Mouse (Mus musculus) intestine, embryonic 14.5 days (tissue): ENCODE measurements at regions not wholly inside any gene's neighbourhood (a gene's known extent, or its start where the extent isn't known, plus 50 kb on each side); places are given as distances from the start of the nearest gene placed in this dataset.
A peak's percentile ranks its signal among the peaks of the same experiment; 100 is the strongest.

Experiments
- ATAC-seq: fragments of 200-750 bp; cut with Nextera tagmentation; replicated peaks from 2 replicates; pipeline ENCODE4 v1.8.0; 2017; ENCODE audit warnings: low read depth, moderate number of reproducible peaks, moderate TSS enrichment, moderate library complexity; ENCODE audit not compliant: low FRiP score, low TSS enrichment
- DNase-seq: peaks from one replicate; pipeline ENCODE4 v3.0.0-alpha.2; 2018; ENCODE audit warnings: low spot score
- H3K27ac ChIP-seq: fragments of 300-500 bp; sonication (generic); 2 replicates; pipeline ENCODE4 v1.5.1; 2014; ENCODE audit warnings: low read depth, mild to moderate bottlenecking, control low read depth
- H3K27me3 ChIP-seq: fragments of 300-500 bp; sonication (generic); replicated peaks from 2 replicates; pipeline ENCODE4 v1.6.1; 2014; ENCODE audit warnings: low read length, control low read depth; ENCODE audit not compliant: control insufficient read depth, insufficient read depth
- H3K36me3 ChIP-seq: fragments of 300-500 bp; sonication (generic); 2 replicates; pipeline ENCODE4 v1.6.1; 2014; ENCODE audit warnings: low read length, control low read depth; ENCODE audit not compliant: control insufficient read depth, insufficient read depth
- H3K4me1 ChIP-seq: fragments of 300-500 bp; sonication (generic); replicated peaks from 2 replicates; pipeline ENCODE4 v1.6.1; 2014; ENCODE audit warnings: low read length, control low read depth, mixed read lengths; ENCODE audit not compliant: control insufficient read depth, insufficient read depth
- H3K4me2 ChIP-seq: fragments of 300-500 bp; sonication (generic); 2 replicates; pipeline ENCODE4 v1.6.1; 2014; ENCODE audit warnings: low read length
- H3K4me3 ChIP-seq: fragments of 300-500 bp; sonication (generic); 2 replicates; pipeline ENCODE4 v1.5.1; 2014; ENCODE audit warnings: low read depth, low read length, control low read depth, mixed read lengths
- H3K9ac ChIP-seq: fragments of 300-500 bp; sonication (generic); 2 replicates; pipeline ENCODE4 v1.6.1; 2014; ENCODE audit warnings: mild to moderate bottlenecking, low read length
- H3K9me3 ChIP-seq: fragments of 300-500 bp; sonication (generic); 2 replicates; pipeline ENCODE4 v1.6.1; 2016; ENCODE audit warnings: low read length, control low read depth; ENCODE audit not compliant: control insufficient read depth
- WGBS: fragments of 180-500 bp; shearing (Covaris S2); extraction: QIAGEN DNeasy Blood & Tissue Kit; methylation state at CpG from one replicate; pipeline ENCODE4 v1.1.7; 2014; 5-methylcytosine and 5-hydroxymethylcytosine counted together

DNA sequence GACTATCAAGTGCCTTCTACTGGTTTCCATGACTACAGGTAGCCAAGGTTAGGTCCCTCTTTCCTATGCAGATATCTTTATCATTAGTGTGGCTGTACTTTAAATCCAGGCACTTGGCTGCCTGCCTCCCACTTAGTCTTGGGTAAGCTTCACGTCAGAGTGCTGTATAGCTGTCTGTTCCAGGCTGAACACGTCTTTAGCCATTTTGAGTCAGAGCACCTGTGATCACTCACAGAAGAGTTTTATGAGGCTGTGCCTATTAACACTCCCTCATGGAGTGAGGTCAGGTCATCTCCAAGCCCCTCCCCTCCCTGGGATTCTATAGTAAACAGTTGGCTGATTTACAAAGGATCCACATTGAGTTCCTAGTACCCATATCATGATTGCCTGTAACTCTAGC is 322.0 kb downstream of the Rps6kc1 start:
- no peaks in the 10 kb centered on the region for H3K9me3 ChIP-seq
- no peak overlapping the region for H3K4me3 ChIP-seq
- H3K27ac ChIP-seq = no peak overlapping the region
- no peaks in the 10 kb centered on the region for H3K36me3 ChIP-seq
- 0 out of 2 replicates have a peak, but pooled peaks cover 2% of the 10 kb centered on the region for H3K4me1 ChIP-seq
- H3K27me3 ChIP-seq = no peaks in the 10 kb centered on the region
- DNase-seq (no peak), ATAC-seq (no peak)
- no peak overlapping the region for H3K4me2 ChIP-seq
- H3K9ac ChIP-seq = no peak overlapping the region
- WGBS = 21% methylated on average over 2 of the region's 2 CpGs

DNA sequence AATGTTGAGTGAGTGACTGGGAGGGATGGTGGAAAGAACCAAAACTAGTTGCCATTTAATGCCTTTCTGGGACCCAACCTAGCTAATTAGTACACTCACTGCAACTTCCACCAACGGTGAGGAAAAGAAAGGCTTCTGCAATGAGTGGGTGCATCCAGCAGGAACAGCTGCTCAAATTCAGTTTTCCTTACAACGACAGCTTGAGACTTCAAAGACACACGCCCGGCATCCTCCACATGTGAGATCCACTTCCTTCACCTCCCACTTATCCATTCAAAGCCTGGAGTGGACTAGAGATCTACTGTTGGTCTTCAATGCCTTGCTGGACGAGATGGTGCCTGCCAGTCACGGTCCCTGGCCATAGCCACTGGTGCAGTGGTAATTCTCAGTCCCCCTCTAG is 328.3 kb downstream of the Rps6kc1 start:
- 66% methylated on average over 6 of the region's 6 CpGs for WGBS

DNA sequence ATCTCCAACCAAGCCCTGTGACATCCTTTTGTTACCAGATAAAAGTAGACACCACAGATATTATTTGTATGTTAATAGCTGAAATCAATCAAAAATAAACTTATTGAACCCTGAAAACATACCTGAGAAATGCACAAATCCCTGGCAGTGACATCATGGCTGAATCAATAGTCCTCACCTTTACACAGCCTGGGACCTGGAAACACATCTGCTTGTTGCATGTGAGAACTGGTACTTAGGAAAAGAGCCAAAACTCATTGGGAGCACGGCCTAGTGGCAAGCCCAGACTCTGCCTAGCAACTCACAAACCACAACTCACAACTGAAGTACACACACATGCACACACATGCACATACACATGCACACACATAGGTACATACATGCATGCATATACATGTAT is 330.9 kb downstream of the Rps6kc1 start:
- ATAC-seq = no peak
- H3K9ac ChIP-seq = no peak overlapping the region
- no peaks in the 10 kb centered on the region for H3K4me1 ChIP-seq
- no peaks in the 10 kb centered on the region for H3K36me3 ChIP-seq
- H3K27ac ChIP-seq = no peak overlapping the region
- 0 out of 2 replicates have a peak, but pooled peaks cover 3% of the 10 kb centered on the region for H3K27me3 ChIP-seq
- no peak for DNase-seq
- no peaks in the 10 kb centered on the region for H3K9me3 ChIP-seq
- no peak overlapping the region for H3K4me3 ChIP-seq
- 82% methylated on average over 1 of the region's 1 CpGs for WGBS
- H3K4me2 ChIP-seq = no peak overlapping the region

More for the DNA sequence above, 328.3 kb downstream of the Rps6kc1 start:
- H3K36me3 ChIP-seq = no peaks in the 10 kb centered on the region
- H3K4me2 ChIP-seq = no peak overlapping the region
- no peak for ATAC-seq
- H3K9me3 ChIP-seq = no peaks in the 10 kb centered on the region
- H3K27me3 ChIP-seq = 0 out of 2 replicates have a peak, but pooled peaks cover 3% of the 10 kb centered on the region
- no peak overlapping the region for H3K27ac ChIP-seq
- no peak overlapping the region for H3K9ac ChIP-seq
- H3K4me1 ChIP-seq = no peaks in the 10 kb centered on the region
- DNase-seq = no peak
- no peak overlapping the region for H3K4me3 ChIP-seq

DNA sequence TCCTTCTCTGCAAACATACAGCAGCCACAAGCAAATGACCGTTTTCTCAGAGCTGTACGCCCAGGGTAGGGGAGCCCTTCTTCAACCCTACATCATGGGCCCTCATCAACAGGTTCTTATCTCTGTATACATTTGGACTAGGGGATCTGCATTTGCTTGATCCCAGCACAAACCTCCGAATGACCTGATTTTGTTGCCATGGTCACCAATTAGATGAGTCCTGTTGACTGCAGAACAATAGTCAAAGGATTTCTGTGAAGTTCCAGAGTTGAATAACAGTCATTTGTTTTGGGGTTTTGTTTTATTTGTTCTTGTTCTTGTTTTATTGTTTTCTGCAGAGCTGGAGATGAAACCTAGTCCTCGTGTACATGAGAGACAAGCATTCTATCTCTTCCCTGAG is 340.6 kb downstream of the Rps6kc1 start:
- H3K9ac ChIP-seq = no peak overlapping the region
- H3K27ac ChIP-seq = no peak overlapping the region
- H3K27me3 ChIP-seq = no peaks in the 10 kb centered on the region
- DNase-seq (no peak), ATAC-seq (no peak)
- WGBS = 35% methylated on average over 4 of the region's 4 CpGs
- no peaks in the 10 kb centered on the region for H3K4me1 ChIP-seq
- no peak overlapping the region for H3K4me3 ChIP-seq
- no peak overlapping the region for H3K4me2 ChIP-seq
- no peaks in the 10 kb centered on the region for H3K9me3 ChIP-seq
- H3K36me3 ChIP-seq = no peaks in the 10 kb centered on the region

DNA sequence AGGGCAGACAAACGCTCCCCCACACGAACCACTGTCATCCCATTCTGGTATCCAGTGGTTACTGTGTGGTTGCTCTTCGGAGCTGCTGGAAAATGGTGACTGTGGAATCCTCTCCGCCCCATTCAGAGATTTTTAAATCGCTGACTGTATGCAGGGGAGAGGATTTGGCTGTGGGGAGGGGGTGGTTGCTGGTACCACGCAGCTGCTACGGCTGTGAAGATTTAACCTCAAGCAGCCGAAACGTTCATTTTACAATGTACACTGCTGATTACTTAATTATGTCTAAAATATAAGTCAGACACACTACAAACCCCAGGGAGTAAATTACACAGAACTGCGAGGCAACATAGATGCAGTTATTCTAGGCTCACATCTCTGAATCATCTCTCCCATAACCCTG is 341.0 kb downstream of the Rps6kc1 start:
- no peak for ATAC-seq
- H3K36me3 ChIP-seq = no peaks in the 10 kb centered on the region
- 59% methylated on average over 10 of the region's 10 CpGs for WGBS

DNA sequence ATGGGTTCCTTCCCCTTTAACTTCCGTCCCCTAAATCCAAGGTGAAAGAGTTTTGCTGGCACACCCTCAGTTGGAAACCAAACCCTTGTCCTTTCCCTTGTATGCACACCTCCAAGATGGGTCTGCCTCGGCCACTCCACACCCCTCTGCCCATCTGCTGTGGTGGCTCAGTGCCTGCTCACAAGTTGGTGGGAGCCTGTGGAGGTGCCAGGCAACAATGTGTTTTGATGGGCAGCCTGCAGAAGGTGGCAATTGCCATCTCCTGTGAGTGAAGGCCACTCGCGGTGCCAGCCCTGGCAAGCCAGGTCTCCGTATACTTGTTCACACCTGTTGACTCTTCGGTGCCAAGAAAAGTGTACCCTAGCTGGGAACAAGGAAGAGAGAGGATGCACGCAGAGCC is 344.8 kb downstream of the Rps6kc1 start:
- no peak for DNase-seq
- 90% methylated on average over 7 of the region's 7 CpGs for WGBS
- H3K4me2 ChIP-seq = no peak overlapping the region
- no peaks in the 10 kb centered on the region for H3K9me3 ChIP-seq
- H3K27me3 ChIP-seq = no peaks in the 10 kb centered on the region
- H3K36me3 ChIP-seq = no peaks in the 10 kb centered on the region
- H3K4me1 ChIP-seq = 0 out of 2 replicates have a peak, but pooled peaks cover 2% of the 10 kb centered on the region
- H3K9ac ChIP-seq = no peak overlapping the region
- H3K27ac ChIP-seq = no peak overlapping the region
- no peak overlapping the region for H3K4me3 ChIP-seq
- no peak for ATAC-seq

More for the DNA sequence above, 341.0 kb downstream of the Rps6kc1 start:
- no peak overlapping the region for H3K4me3 ChIP-seq
- no peak overlapping the region for H3K27ac ChIP-seq
- no peak overlapping the region for H3K9ac ChIP-seq
- H3K27me3 ChIP-seq = no peaks in the 10 kb centered on the region
- H3K9me3 ChIP-seq = no peaks in the 10 kb centered on the region
- DNase-seq = no peak
- H3K4me2 ChIP-seq = no peak overlapping the region
- no peaks in the 10 kb centered on the region for H3K4me1 ChIP-seq

DNA sequence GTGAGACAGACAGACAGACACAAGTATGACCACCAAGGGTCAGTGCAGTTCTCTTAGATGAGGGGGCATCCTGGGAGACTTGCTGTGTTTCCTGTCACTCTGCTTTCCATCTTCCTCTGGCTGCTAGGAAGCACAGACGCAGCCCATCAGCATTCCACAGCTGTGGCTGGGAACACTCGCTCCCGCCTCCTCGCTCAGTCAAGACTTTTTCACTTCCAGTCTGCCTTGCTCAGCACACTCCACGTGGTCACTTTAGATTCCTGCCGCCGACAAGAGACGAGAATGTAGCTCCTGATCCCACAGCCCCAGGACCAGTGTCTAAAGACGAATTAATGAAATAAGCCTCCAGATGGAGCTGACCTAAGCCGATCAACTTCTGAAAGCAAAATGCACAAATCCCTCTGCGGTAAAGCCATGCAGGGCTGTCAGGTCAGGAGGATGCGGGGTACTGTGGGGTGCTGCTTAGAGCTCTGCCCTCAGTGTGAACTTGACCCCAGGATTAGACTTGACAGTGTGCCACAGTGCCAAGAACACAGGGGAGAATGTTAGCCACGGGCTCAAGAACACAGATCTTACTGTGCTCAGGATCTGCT is 348.6 kb downstream of the Rps6kc1 start:
- H3K27me3 ChIP-seq = no peaks in the 10 kb centered on the region
- no peaks in the 10 kb centered on the region for H3K9me3 ChIP-seq
- no peak overlapping the region for H3K4me3 ChIP-seq
- no peak overlapping the region for H3K27ac ChIP-seq
- no peak overlapping the region for H3K4me2 ChIP-seq
- DNase-seq (no peak), ATAC-seq (peak; percentile 55; the same call in 1 of the 2 replicates)
- WGBS = 31% methylated on average over 13 of the region's 13 CpGs
- no peaks in the 10 kb centered on the region for H3K36me3 ChIP-seq
- H3K9ac ChIP-seq = no peak overlapping the region
- H3K4me1 ChIP-seq = 0 out of 2 replicates have a peak, but pooled peaks cover 2% of the 10 kb centered on the region

DNA sequence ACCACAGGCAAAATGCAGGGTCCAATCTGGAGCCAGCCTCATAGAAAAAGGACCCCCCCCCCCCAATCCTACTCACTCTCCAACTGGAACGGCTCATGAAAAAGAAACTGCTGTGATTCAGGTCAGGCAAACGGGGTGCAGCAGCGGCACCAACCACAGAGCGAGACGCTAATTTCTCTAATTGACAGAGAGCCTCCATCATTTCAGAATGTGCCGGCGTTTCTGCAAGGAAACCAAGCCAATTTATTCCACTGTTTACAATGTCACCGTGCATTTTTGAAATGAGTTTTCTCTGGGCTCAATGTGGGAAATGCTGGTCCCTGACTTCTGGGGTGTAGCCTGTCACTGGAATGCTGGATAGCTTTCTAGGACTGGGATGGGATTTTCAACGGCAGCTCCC is 351.5 kb downstream of the Rps6kc1 start:
- no peak overlapping the region for H3K4me3 ChIP-seq
- H3K9me3 ChIP-seq = no peaks in the 10 kb centered on the region
- 0 out of 2 replicates have a peak, but pooled peaks cover 2% of the 10 kb centered on the region for H3K4me1 ChIP-seq
- H3K27me3 ChIP-seq = no peaks in the 10 kb centered on the region
- H3K36me3 ChIP-seq = no peaks in the 10 kb centered on the region
- ATAC-seq = no peak
- no peak for DNase-seq
- H3K27ac ChIP-seq = no peak overlapping the region
- no peak overlapping the region for H3K4me2 ChIP-seq
- 55% methylated on average over 9 of the region's 9 CpGs for WGBS
- no peak overlapping the region for H3K9ac ChIP-seq

DNA sequence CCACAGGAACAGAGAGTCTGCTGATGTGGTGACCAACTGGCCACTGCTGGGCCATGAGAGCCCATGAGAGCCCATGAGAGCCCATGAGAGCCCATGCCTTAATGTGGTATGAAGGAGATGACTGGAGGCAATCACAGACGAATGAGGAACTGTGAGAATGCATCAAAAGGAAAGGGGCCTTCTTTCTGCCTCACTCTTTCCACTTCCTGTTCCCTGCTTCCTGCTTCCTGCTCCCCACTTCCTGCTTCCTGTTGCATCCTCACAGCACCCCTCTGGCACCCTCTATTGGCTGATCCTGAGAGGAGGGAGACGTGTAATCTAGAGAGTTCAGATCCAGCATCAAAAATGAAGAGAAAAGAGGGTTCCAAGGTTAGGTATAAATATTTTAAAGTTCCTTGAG is 369.7 kb downstream of the Rps6kc1 start:
- WGBS = 63% methylated on average over 2 of the region's 2 CpGs
- no peaks in the 10 kb centered on the region for H3K27me3 ChIP-seq

More for the DNA sequence above, 369.7 kb downstream of the Rps6kc1 start:
- Histone ChIP-seq H3K9ac (no peak overlapping the region), H3K4me3 (no peak overlapping the region), H3K4me2 (no peak overlapping the region), H3K36me3 (no peaks in the 10 kb centered on the region), H3K9me3 (no peaks in the 10 kb centered on the region), H3K27ac (no peak overlapping the region), H3K4me1 (no peaks in the 10 kb centered on the region)
- no peak for DNase-seq
- ATAC-seq = no peak
